ENCODE assay signal across 8 mouse cellular contexts in genomic region chrX:160137861-160138717, GRCm38 (mm10). TPM values are rescaled to one million over a fixed set of nuclear protein-coding genes. Genes with fewer than 3 reads are reported as not detected.
A peak's percentile ranks its signal among the peaks of the same experiment; 100 is the strongest.
DNase-seq lines count a peak whose midpoint lies in the region; ATAC-seq and TF ChIP-seq lines count a peak whose summit lies in the region.

Gene Pdha1 (minus strand): TSS chrX:160138413.

- peak; percentile 98 for ATAC-seq in erythroblast, adult 5-6 weeks (replicated peaks; ENCODE audit: low FRiP score, poor library complexity, severe bottlenecking)
- peak; percentile 91 for ATAC-seq in heart, embryonic 11.5 days (replicated peaks; ENCODE audit: insufficient number of reproducible peaks, low FRiP score, low TSS enrichment)
- peak; percentile 97 for ATAC-seq in kidney, postnatal 0 days (replicated peaks; ENCODE audit: low FRiP score, low read depth)
- ATAC-seq in liver, embryonic 11.5 days (replicated peaks; ENCODE audit: low FRiP score), result peak; percentile 96
- peak; percentile 95 for ATAC-seq in stomach, embryonic 14.5 days (ENCODE audit: insufficient number of reproducible peaks, insufficient read depth, low FRiP score, low read depth)

- H3K27ac ChIP-seq in heart, embryonic 11.5 days (ENCODE audit: low read depth, low read length), result peak within 1 kb of the TSS; percentile 93
- peak within 1 kb of the TSS; percentile 96 for H3K27ac ChIP-seq in kidney, postnatal 0 days
- peak within 1 kb of the TSS; percentile 87 for H3K27ac ChIP-seq in liver, embryonic 11.5 days (ENCODE audit: low read depth, low read length)
- peak within 1 kb of the TSS; percentile 94 for H3K27ac ChIP-seq in stomach, embryonic 14.5 days (ENCODE audit: low read length)

- no peaks in the 10 kb centered on the region; the same call in 1 of the 2 replicates for H3K4me1 ChIP-seq in heart, embryonic 11.5 days (ENCODE audit: control insufficient read depth, insufficient read depth, low read length)
- no peaks in the 10 kb centered on the region for H3K4me1 ChIP-seq in kidney, postnatal 0 days (replicated peaks; ENCODE audit: insufficient read depth, low read length)
- H3K4me1 ChIP-seq in liver, embryonic 11.5 days (replicated peaks; ENCODE audit: control insufficient read depth, insufficient read depth, low read length), result no peaks in the 10 kb centered on the region; the same call in 1 of the 2 replicates
- no peaks in the 10 kb centered on the region for H3K4me1 ChIP-seq in stomach, embryonic 14.5 days (ENCODE audit: control insufficient read depth, insufficient read depth, low read length)

- H3K4me3 ChIP-seq in heart, embryonic 11.5 days (ENCODE audit: low read depth, low read length), result peak within 1 kb of the TSS; percentile 63
- H3K4me3 ChIP-seq in kidney, postnatal 0 days (replicated peaks; ENCODE audit: low read depth, low read length), result peak within 1 kb of the TSS; percentile 58
- H3K4me3 ChIP-seq in liver, embryonic 11.5 days (ENCODE audit: low read depth, low read length), result peak within 1 kb of the TSS; percentile 72
- peak within 1 kb of the TSS; percentile 46 for H3K4me3 ChIP-seq in stomach, embryonic 14.5 days (ENCODE audit: low read depth, low read length)

- H3K36me3 ChIP-seq in heart, embryonic 11.5 days (ENCODE audit: control insufficient read depth, insufficient read depth, low read length), result no peaks in the 10 kb centered on the region
- H3K36me3 ChIP-seq in kidney, postnatal 0 days (ENCODE audit: insufficient read depth, low read length), result no peaks in the 10 kb centered on the region
- H3K36me3 ChIP-seq in liver, embryonic 11.5 days (ENCODE audit: control insufficient read depth, insufficient read depth, low read length), result no peaks in the 10 kb centered on the region
- H3K36me3 ChIP-seq in stomach, embryonic 14.5 days (ENCODE audit: control insufficient read depth, insufficient read depth, low read length), result no peaks in the 10 kb centered on the region

- no peaks in the 10 kb centered on the region for H3K27me3 ChIP-seq in heart, embryonic 11.5 days (ENCODE audit: control insufficient read depth, insufficient read depth, low read length)
- H3K27me3 ChIP-seq in kidney, postnatal 0 days (ENCODE audit: insufficient read depth, low read length), result no peaks in the 10 kb centered on the region
- no peaks in the 10 kb centered on the region; the same call in 1 of the 2 replicates for H3K27me3 ChIP-seq in liver, embryonic 11.5 days (replicated peaks; ENCODE audit: control insufficient read depth, insufficient read depth, low read length)
- H3K27me3 ChIP-seq in stomach, embryonic 14.5 days (ENCODE audit: control insufficient read depth, insufficient read depth, low read length), result no peaks in the 10 kb centered on the region

- DNase-seq in B cell, adult 2 months, result peak; percentile 86
- peak; percentile 95 for DNase-seq in brain, adult 2 months (ENCODE audit: low read depth, low spot score)
- peak; percentile 88 for DNase-seq in kidney, postnatal 0 days (ENCODE audit: low spot score)
- peak; percentile 74 for DNase-seq in liver, embryonic 11.5 days (ENCODE audit: low spot score)
- DNase-seq in naive thymus-derived CD4-positive, alpha-beta T cell, adult 2 months (ENCODE audit: low read depth), result peak; percentile 88

- no peaks in the 10 kb centered on the region for H3K9me3 ChIP-seq in heart, embryonic 11.5 days (replicated peaks; ENCODE audit: control insufficient read depth, low read length)
- H3K9me3 ChIP-seq in kidney, postnatal 0 days (replicated peaks; ENCODE audit: low read length), result no peaks in the 10 kb centered on the region
- no peaks in the 10 kb centered on the region for H3K9me3 ChIP-seq in liver, embryonic 11.5 days (ENCODE audit: control insufficient read depth, low read length)
- H3K9me3 ChIP-seq in stomach, embryonic 14.5 days (ENCODE audit: control insufficient read depth, low read depth, low read length), result no peaks in the 10 kb centered on the region

- H3K9ac ChIP-seq in heart, embryonic 11.5 days (ENCODE audit: low read depth, low read length), result peak within 1 kb of the TSS; percentile 82
- peak within 1 kb of the TSS; percentile 75 for H3K9ac ChIP-seq in kidney, postnatal 0 days (ENCODE audit: low read depth, low read length)
- peak within 1 kb of the TSS; percentile 74 for H3K9ac ChIP-seq in liver, embryonic 11.5 days (ENCODE audit: low read depth, low read length)
- H3K9ac ChIP-seq in stomach, embryonic 14.5 days (replicated peaks; ENCODE audit: low read depth, low read length), result peak within 1 kb of the TSS; percentile 69

- no peak for TF ChIP-seq CTCF in kidney, postnatal 0 days (IDR thresholded peaks at IDR 0.05; ENCODE audit: low read depth)

- peak within 1 kb of the TSS; percentile 70 for H3K4me2 ChIP-seq in heart, embryonic 11.5 days
- peak within 1 kb of the TSS; percentile 62 for H3K4me2 ChIP-seq in kidney, postnatal 0 days (ENCODE audit: low read length)
- peak within 1 kb of the TSS; percentile 67 for H3K4me2 ChIP-seq in liver, embryonic 11.5 days
- peak within 1 kb of the TSS; percentile 51 for H3K4me2 ChIP-seq in stomach, embryonic 14.5 days (replicated peaks; ENCODE audit: low read depth, low read length)

- WGBS in heart, embryonic 11.5 days (ENCODE audit: insufficient replicate concordance), result 12% methylated on average over 57 of the region's 67 CpGs
- 28% methylated on average over 61 of the region's 67 CpGs for WGBS in kidney, postnatal 0 days
- WGBS in liver, embryonic 11.5 days, result 15% methylated on average over 59 of the region's 67 CpGs
- WGBS in stomach, embryonic 14.5 days, result 21% methylated on average over 59 of the region's 67 CpGs

RNA-seq across cellular contexts. Expression of gene Pdha1, which starts in this region (rescaled TPM):
- 23.8 and 31.7 TPM in 2 replicates for total RNA-seq in erythroblast, adult 5-6 weeks (2015; ENCODE audit: low replicate concordance)
- total RNA-seq in erythroblast, adult 5-6 weeks (2017; ENCODE audit: low replicate concordance), result 22.9 and 32.5 TPM in 2 replicates
- polyA plus RNA-seq in heart, embryonic 11.5 days (2014; fragmentation: Nextera tagmentation; extraction: Ambion mirVana), result 216 and 254 TPM in 2 replicates
- polyA plus RNA-seq in kidney, postnatal 0 days (2015; fragmentation: Nextera tagmentation; extraction: Ambion mirVana), result 160 and 178 TPM in 2 replicates
- 117 and 127 TPM in 2 replicates for polyA plus RNA-seq in liver, embryonic 11.5 days (2014; fragmentation: Nextera tagmentation; extraction: Ambion mirVana)
- polyA plus RNA-seq in stomach, embryonic 14.5 days (2014; fragmentation: Nextera tagmentation; extraction: Ambion mirVana), result 120 and 126 TPM in 2 replicates

Comparison
In these comparisons a context has a peak if more than half of its experiments do, and no peak if none do; other contexts are left out.
1. Peak in every context shown above with its lines: DNase-seq, ATAC-seq, H3K4me3 ChIP-seq and H3K27ac ChIP-seq.